Mouse (Mus musculus) yolk sac, embryonic 10.5 days (tissue): ENCODE data around the gene Evx1.

Experiments used
- DNase-seq: peaks from one replicate; pipeline ENCODE4 v3.0.0-alpha.2; 2017; ENCODE audit warnings: low spot score

Evx1 gene

GRCm38 (mm10) chr6:52313391-52314303, at the start of gene Evx1:
Gene Evx1 (plus strand): TSS chr6:52313498.
- DNase-seq: peak; percentile 27

- DNase-seq: no peak
These were observed 49.0 kb upstream of the Evx1 start for GRCm38 (mm10) chr6:52264106-52264790.

- no peak for DNase-seq
These were observed 47.9 kb upstream of the Evx1 start for GRCm38 (mm10) chr6:52265306-52265912.

GRCm38 (mm10) chr6:52265913-52266665, 47.2 kb upstream of the Evx1 start:
- peak; percentile 18 for DNase-seq

- DNase-seq: no peak
These were observed 46.7 kb upstream of the Evx1 start for GRCm38 (mm10) chr6:52266666-52266985.

GRCm38 (mm10) chr6:52267221-52267620, 46.1 kb upstream of the Evx1 start:
- DNase-seq: no peak

- DNase-seq: no peak
These were observed 45.6 kb upstream of the Evx1 start for GRCm38 (mm10) chr6:52267691-52268090.

- no peak for DNase-seq
These were observed 45.0 kb upstream of the Evx1 start for GRCm38 (mm10) chr6:52268341-52268740.

- DNase-seq: no peak
These were observed 44.5 kb upstream of the Evx1 start for GRCm38 (mm10) chr6:52268756-52269155.

- DNase-seq: peak; percentile 71
These were observed 42.5 kb upstream of the Evx1 start for GRCm38 (mm10) chr6:52270494-52271480.

GRCm38 (mm10) chr6:52272766-52273655, 40.3 kb upstream of the Evx1 start:
- no peak for DNase-seq

GRCm38 (mm10) chr6:52273656-52274280, 39.5 kb upstream of the Evx1 start:
- DNase-seq: peak; percentile 27

GRCm38 (mm10) chr6:52274576-52274975, 38.7 kb upstream of the Evx1 start:
- DNase-seq: no peak

- no peak for DNase-seq
These were observed 37.6 kb upstream of the Evx1 start for GRCm38 (mm10) chr6:52275563-52276280.

GRCm38 (mm10) chr6:52276382-52276781, 36.9 kb upstream of the Evx1 start:
- DNase-seq: no peak

- no peak for DNase-seq
These were observed 36.4 kb upstream of the Evx1 start for GRCm38 (mm10) chr6:52276920-52277319.

- no peak for DNase-seq
These were observed 32.2 kb upstream of the Evx1 start for GRCm38 (mm10) chr6:52281084-52281483.

- no peak for DNase-seq
These were observed 29.4 kb upstream of the Evx1 start for GRCm38 (mm10) chr6:52283896-52284295.

- no peak for DNase-seq
These were observed 23.1 kb upstream of the Evx1 start for GRCm38 (mm10) chr6:52290186-52290585.
